Mouse (Mus musculus) brain, embryonic 14.5 days (tissue): ENCODE data around the gene Kcnh2.

Experiments
- CTCF ChIP-seq: fragments of 200-500 bp; IDR thresholded peaks from 2 replicates; pipeline ENCODE4 v1.5.1; 2012; ENCODE audit warnings: inconsistent platforms, mild to moderate bottlenecking, moderate library complexity, borderline replicate concordance; ENCODE audit not compliant: insufficient read depth, insufficient read length; ENCODE audit errors: extremely low read depth
- POLR2A ChIP-seq: fragments of 200-500 bp; IDR thresholded peaks from 2 replicates; pipeline ENCODE4 v1.6.1; 2012; ENCODE audit warnings: mild to moderate bottlenecking, inconsistent platforms, borderline replicate concordance; ENCODE audit not compliant: poor library complexity, insufficient read depth, insufficient read length, severe bottlenecking; ENCODE audit errors: extremely low read depth

DNA sequence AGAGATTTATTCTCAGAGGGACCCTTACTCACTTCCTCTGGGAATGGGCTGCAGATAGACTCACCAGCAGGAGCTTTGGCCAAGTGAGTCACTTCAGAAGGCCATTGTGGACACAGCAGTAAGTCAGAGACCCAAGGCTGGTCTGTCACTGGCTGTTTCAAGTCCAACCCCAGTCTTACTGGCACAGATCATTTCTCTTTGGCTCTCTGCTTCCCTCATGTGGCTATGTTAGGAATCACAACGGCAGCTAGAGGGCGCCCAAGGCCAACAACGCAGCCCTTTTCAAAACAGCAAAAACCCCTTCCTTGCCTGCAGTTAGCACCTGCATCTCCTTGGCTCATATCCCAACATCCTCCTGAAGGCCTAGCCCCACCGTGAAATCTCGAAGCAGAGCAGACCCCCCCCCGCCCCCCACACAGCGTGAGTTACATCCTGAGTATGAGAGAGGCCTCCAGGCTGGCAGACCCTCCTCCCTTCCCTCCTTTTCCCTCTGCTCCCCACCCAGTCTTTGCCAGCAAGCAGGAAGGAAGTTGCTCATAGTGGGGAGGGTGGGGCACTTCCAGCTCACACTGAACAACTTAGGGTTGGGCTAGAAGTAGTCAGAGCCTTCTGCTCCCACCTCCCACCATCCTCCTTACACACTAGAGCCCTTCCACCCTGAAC, 9.5 kb upstream of the Kcnh2 start:
- TF ChIP-seq POLR2A (no peak), CTCF (peak; percentile 97)
